Mouse (Mus musculus): ENCODE data around the gene Sdccag8. TPM values are rescaled to one million over a fixed set of nuclear protein-coding genes. Genes with fewer than 3 reads are reported as not detected.
"Not testable (repeated sequence)": the region's sequence is repeated elsewhere in the genome, so short reads cannot be mapped to it uniquely, and the experiment has no call there.

Gene Sdccag8
- polyA plus RNA-seq, 1 experiment from 2014 or later = 17.2 TPM

GRCm38 (mm10) chr1:176833948-176834347 is 19.5 kb downstream of the Sdccag8 start:
- Histone ChIP-seq H3K4me3 (no peak overlapping the region), H3K4me1 (peaks cover 14% of the 10 kb centered on the region), H3K9me3 (no peaks in the 10 kb centered on the region), H3K27ac (no peak overlapping the region), H3K27me3 (ENCODE audit: poor library complexity, severe bottlenecking) (peaks cover 24% of the 10 kb centered on the region), H3K36me3 (replicated peaks) (no peaks in the 10 kb centered on the region)
- no peak for DNase-seq (ENCODE audit: extremely low spot score, low spot score)
- WGBS = 85% methylated on average over 3 of the region's 3 CpGs

GRCm38 (mm10) chr1:176834880-176835279 is 20.4 kb downstream of the Sdccag8 start:
- Histone ChIP-seq H3K4me3 (peak overlapping the region; percentile 59; the same call in 1 of the 2 replicates), H3K36me3 (replicated peaks) (no peaks in the 10 kb centered on the region), H3K27me3 (ENCODE audit: poor library complexity, severe bottlenecking) (peaks cover 24% of the 10 kb centered on the region), H3K27ac (no peak overlapping the region), H3K4me1 (peaks cover 14% of the 10 kb centered on the region), H3K9me3 (no peaks in the 10 kb centered on the region)
- DNase-seq (ENCODE audit: extremely low spot score, low spot score) = no peak
- WGBS = 66% methylated on average over 6 of the region's 6 CpGs

GRCm38 (mm10) chr1:176835501-176836294 is 21.2 kb downstream of the Sdccag8 start:
- no peaks in the 10 kb centered on the region for H3K36me3 ChIP-seq (replicated peaks)
- peak overlapping the region; percentile 60 for H3K27ac ChIP-seq
- no peaks in the 10 kb centered on the region for H3K9me3 ChIP-seq
- WGBS = 2% methylated on average over 41 of the region's 41 CpGs
- peak overlapping the region; percentile 59 for H3K4me3 ChIP-seq
- no peak for DNase-seq (ENCODE audit: extremely low spot score, low spot score)
- peaks cover 14% of the 10 kb centered on the region for H3K4me1 ChIP-seq
- H3K27me3 ChIP-seq (ENCODE audit: poor library complexity, severe bottlenecking) = peaks cover 24% of the 10 kb centered on the region

- H3K4me3 ChIP-seq; H3K36me3 ChIP-seq (replicated peaks); DNase-seq (ENCODE audit: extremely low spot score, low spot score); H3K27ac ChIP-seq; H3K9me3 ChIP-seq: not testable (repeated sequence)
- peaks cover 14% of the 10 kb centered on the region for H3K4me1 ChIP-seq
- H3K27me3 ChIP-seq (ENCODE audit: poor library complexity, severe bottlenecking) = peaks cover 24% of the 10 kb centered on the region
- WGBS = 76% methylated on average over 7 of the region's 7 CpGs
These were observed 22.1 kb downstream of the Sdccag8 start for GRCm38 (mm10) chr1:176836562-176836961.

- no peak for DNase-seq (ENCODE audit: extremely low spot score, low spot score)
- WGBS = 77% methylated on average over 17 of the region's 17 CpGs
- H3K27me3 ChIP-seq (ENCODE audit: poor library complexity, severe bottlenecking) = no peaks in the 10 kb centered on the region
- no peak overlapping the region for H3K27ac ChIP-seq
- no peaks in the 10 kb centered on the region for H3K9me3 ChIP-seq
- no peak overlapping the region for H3K4me3 ChIP-seq
- no peaks in the 10 kb centered on the region; the same call in 1 of the 2 replicates for H3K36me3 ChIP-seq (replicated peaks)
- no peaks in the 10 kb centered on the region for H3K4me1 ChIP-seq
These were observed 30.9 kb downstream of the Sdccag8 start for GRCm38 (mm10) chr1:176845082-176845977.

- WGBS = 91% methylated on average over 10 of the region's 10 CpGs
- Histone ChIP-seq H3K27ac (no peak overlapping the region), H3K9me3 (peaks cover 1% of the 10 kb centered on the region; the same call in 1 of the 2 replicates), H3K4me1 (no peaks in the 10 kb centered on the region), H3K36me3 (replicated peaks) (peaks cover 9% of the 10 kb centered on the region), H3K4me3 (no peak overlapping the region), H3K27me3 (ENCODE audit: poor library complexity, severe bottlenecking) (no peaks in the 10 kb centered on the region)
- no peak for DNase-seq (ENCODE audit: extremely low spot score, low spot score)
These were observed 32.8 kb downstream of the Sdccag8 start for GRCm38 (mm10) chr1:176847118-176847859.

GRCm38 (mm10) chr1:176848613-176849290 is 34.3 kb downstream of the Sdccag8 start:
- no peaks in the 10 kb centered on the region for H3K27me3 ChIP-seq (ENCODE audit: poor library complexity, severe bottlenecking)
- H3K4me3 ChIP-seq = no peak overlapping the region
- no peak overlapping the region for H3K27ac ChIP-seq
- 89% methylated on average over 11 of the region's 11 CpGs for WGBS
- H3K36me3 ChIP-seq (replicated peaks) = peaks cover 22% of the 10 kb centered on the region
- no peak for DNase-seq (ENCODE audit: extremely low spot score, low spot score)
- H3K4me1 ChIP-seq = no peaks in the 10 kb centered on the region
- peaks cover 9% of the 10 kb centered on the region; the same call in 1 of the 2 replicates for H3K9me3 ChIP-seq

GRCm38 (mm10) chr1:176849377-176849776 is 34.9 kb downstream of the Sdccag8 start:
- H3K4me1 ChIP-seq = no peaks in the 10 kb centered on the region
- DNase-seq (ENCODE audit: extremely low spot score, low spot score) = no peak
- WGBS = 92% methylated on average over 2 of the region's 2 CpGs
- H3K9me3 ChIP-seq = peaks cover 9% of the 10 kb centered on the region; the same call in 1 of the 2 replicates
- peaks cover 22% of the 10 kb centered on the region for H3K36me3 ChIP-seq (replicated peaks)
- H3K4me3 ChIP-seq = no peak overlapping the region
- H3K27ac ChIP-seq = no peak overlapping the region
- no peaks in the 10 kb centered on the region for H3K27me3 ChIP-seq (ENCODE audit: poor library complexity, severe bottlenecking)

GRCm38 (mm10) chr1:176851401-176851800 is 36.9 kb downstream of the Sdccag8 start:
- Histone ChIP-seq H3K36me3 (replicated peaks) (peaks cover 29% of the 10 kb centered on the region), H3K27ac (no peak overlapping the region), H3K4me3 (no peak overlapping the region), H3K27me3 (ENCODE audit: poor library complexity, severe bottlenecking) (no peaks in the 10 kb centered on the region), H3K4me1 (no peaks in the 10 kb centered on the region), H3K9me3 (peaks cover 9% of the 10 kb centered on the region; the same call in 1 of the 2 replicates)
- no peak for DNase-seq (ENCODE audit: extremely low spot score, low spot score)
- WGBS = 93% methylated on average over 7 of the region's 7 CpGs

GRCm38 (mm10) chr1:176852813-176853590 is 38.5 kb downstream of the Sdccag8 start:
- DNase-seq (ENCODE audit: extremely low spot score, low spot score) = no peak
- H3K4me3 ChIP-seq = no peak overlapping the region
- no peaks in the 10 kb centered on the region for H3K4me1 ChIP-seq
- H3K9me3 ChIP-seq = peaks cover 9% of the 10 kb centered on the region; the same call in 1 of the 2 replicates
- no peak overlapping the region for H3K27ac ChIP-seq
- WGBS = 90% methylated on average over 9 of the region's 9 CpGs
- H3K36me3 ChIP-seq (replicated peaks) = peaks cover 29% of the 10 kb centered on the region
- no peaks in the 10 kb centered on the region for H3K27me3 ChIP-seq (ENCODE audit: poor library complexity, severe bottlenecking)

GRCm38 (mm10) chr1:176861981-176862644 is 47.7 kb downstream of the Sdccag8 start:
- Histone ChIP-seq H3K27me3 (ENCODE audit: poor library complexity, severe bottlenecking) (no peaks in the 10 kb centered on the region), H3K4me3 (no peak overlapping the region), H3K9me3 (no peaks in the 10 kb centered on the region), H3K36me3 (replicated peaks) (no peaks in the 10 kb centered on the region), H3K27ac (no peak overlapping the region), H3K4me1 (no peaks in the 10 kb centered on the region)
- WGBS = 64% methylated on average over 9 of the region's 9 CpGs
- no peak for DNase-seq (ENCODE audit: extremely low spot score, low spot score)

All from forebrain, embryonic 10.5 days (tissue).